Mouse (Mus musculus) midbrain, postnatal 0 days (tissue): ENCODE data around the gene BC049715. TPM values are rescaled to one million over a fixed set of nuclear protein-coding genes. Genes with fewer than 3 reads are reported as not detected.

Experiments
- ATAC-seq: fragments of 200-750 bp; cut with Nextera tagmentation; 2 replicates; pipeline ENCODE4 v1.8.0; 2017; ENCODE audit warnings: moderate number of reproducible peaks, mild to moderate bottlenecking, moderate TSS enrichment, moderate library complexity; ENCODE audit not compliant: low FRiP score
- DNase-seq: peaks from one replicate; pipeline ENCODE4 v3.0.0-alpha.2; 2015; ENCODE audit warnings: low spot score
- H3K27ac ChIP-seq: fragments of 300-500 bp; sonication (generic); 2 replicates; pipeline ENCODE4 v1.5.1; 2014; ENCODE audit warnings: low read depth, mild to moderate bottlenecking, low read length, mixed read lengths
- H3K27me3 ChIP-seq: fragments of 300-500 bp; sonication (generic); 2 replicates; pipeline ENCODE4 v1.6.1; 2014; ENCODE audit warnings: low read length, control low read depth, mixed read lengths; ENCODE audit not compliant: insufficient read depth
- H3K36me3 ChIP-seq: fragments of 300-500 bp; sonication (generic); 2 replicates; pipeline ENCODE4 v1.6.1; 2014; ENCODE audit warnings: low read length, control low read depth, mixed read lengths; ENCODE audit not compliant: insufficient read depth
- H3K4me1 ChIP-seq: fragments of 300-500 bp; sonication (generic); 2 replicates; pipeline ENCODE4 v1.6.1; 2014; ENCODE audit warnings: mild to moderate bottlenecking, control low read depth, antibody characterized with exemption, low read length, mixed read lengths; ENCODE audit not compliant: insufficient read depth
- H3K4me2 ChIP-seq: fragments of 300-500 bp; sonication (generic); 2 replicates; pipeline ENCODE4 v1.6.1; 2014; ENCODE audit warnings: low read depth, mild to moderate bottlenecking, low read length, mixed read lengths; ENCODE audit not compliant: poor library complexity, severe bottlenecking
- H3K4me3 ChIP-seq: fragments of 300-500 bp; sonication (generic); 2 replicates; pipeline ENCODE4 v1.5.1; 2014; ENCODE audit warnings: low read depth, mild to moderate bottlenecking, low read length, moderate library complexity
- H3K9ac ChIP-seq: fragments of 300-500 bp; sonication (generic); replicated peaks from 2 replicates; pipeline ENCODE4 v1.6.1; 2014; ENCODE audit warnings: mild to moderate bottlenecking, low read length, moderate library complexity, mixed read lengths; ENCODE audit not compliant: poor library complexity, severe bottlenecking
- H3K9me3 ChIP-seq: fragments of 300-500 bp; sonication (generic); 2 replicates; pipeline ENCODE4 v1.6.1; 2016; ENCODE audit warnings: low read length, control low read depth
- CTCF ChIP-seq: IDR thresholded peaks from 2 replicates; pipeline ENCODE4 v1.5.1; 2016; ENCODE audit warnings: antibody characterized with exemption, mild to moderate bottlenecking
- WGBS: fragments of 180-500 bp; shearing (Covaris S2); extraction: QIAGEN DNeasy Blood & Tissue Kit; methylation state at CpG from one replicate; pipeline ENCODE4 v1.1.7; 2014; 5-methylcytosine and 5-hydroxymethylcytosine counted together
- polyA plus RNA-seq: library from polyadenylated mRNA; unstranded; fragments of >200 nt; fragmentation: Nextera tagmentation; extraction: Ambion mirVana; gene quantifications from 2 replicates; pipeline ENCODE4 v1.2.1, GENCODE M21; 2015
- total RNA-seq: library from RNA; depleted of rRNA; stranded (reverse); fragments of >200 nt; gene quantifications from 2 replicates; pipeline ENCODE4 v1.2.3, GENCODE M21; 2014

Gene BC049715
- total and polyA plus RNA-seq, 2 experiments from 2014 or later = 0.33 to 2.3 TPM

DNA sequence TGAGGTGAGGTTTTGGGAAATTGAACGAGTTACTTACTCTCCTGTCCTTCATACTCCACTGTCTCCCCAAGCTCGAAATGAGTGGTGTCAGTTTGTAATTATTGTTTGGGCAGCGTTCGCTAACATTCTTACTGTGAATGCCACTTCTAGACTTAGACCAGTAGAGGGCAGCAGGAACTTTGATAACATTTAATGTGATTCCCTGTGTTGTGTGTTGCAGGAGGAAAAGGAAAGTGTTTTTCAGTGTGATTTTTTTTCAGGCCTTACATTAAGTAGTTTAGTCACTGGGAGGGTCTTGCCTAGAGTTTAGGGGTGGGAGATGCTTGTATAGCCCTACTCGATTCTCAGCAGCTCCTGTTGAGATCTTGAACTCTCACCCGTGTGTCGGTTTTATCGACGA, 33.6 kb downstream of the BC049715 start:
- no peak overlapping the region for H3K4me3 ChIP-seq
- TF ChIP-seq CTCF = peak; percentile 96
- DNase-seq (peak; percentile 90), ATAC-seq (peak; percentile 59; the same call in 1 of the 2 replicates)
- no peaks in the 10 kb centered on the region for H3K4me1 ChIP-seq
- H3K27ac ChIP-seq = no peak overlapping the region
- H3K9ac ChIP-seq = no peak overlapping the region
- H3K27me3 ChIP-seq = no peaks in the 10 kb centered on the region
- H3K36me3 ChIP-seq = no peaks in the 10 kb centered on the region
- no peak overlapping the region for H3K4me2 ChIP-seq
- no peaks in the 10 kb centered on the region for H3K9me3 ChIP-seq
- 47% methylated on average over 9 of the region's 9 CpGs for WGBS

DNA sequence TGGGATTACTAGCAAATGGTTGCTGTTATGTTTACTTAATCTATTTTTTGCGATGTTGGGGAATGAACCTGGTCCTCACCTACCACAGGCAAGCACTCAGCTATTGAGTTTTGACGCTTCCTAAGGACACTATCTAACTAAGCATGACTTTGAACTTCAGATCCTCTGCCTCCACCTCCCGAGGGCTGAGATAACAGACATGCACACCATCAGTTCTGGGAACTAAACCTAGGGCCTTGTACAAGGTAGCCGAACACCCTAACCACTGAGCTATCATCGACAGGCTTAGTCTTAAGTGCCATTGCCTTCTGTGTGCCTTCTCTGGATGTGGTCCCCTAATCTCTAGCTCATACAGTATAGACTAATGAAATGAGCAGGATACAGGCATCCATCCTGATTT, 37.9 kb downstream of the BC049715 start:
- H3K27ac ChIP-seq = no peak overlapping the region
- WGBS = 92% methylated on average over 5 of the region's 5 CpGs
- DNase-seq (no peak), ATAC-seq (no peak)
- TF ChIP-seq CTCF = no peak
- no peak overlapping the region for H3K4me3 ChIP-seq
- no peak overlapping the region for H3K4me2 ChIP-seq
- no peaks in the 10 kb centered on the region for H3K27me3 ChIP-seq
- H3K9ac ChIP-seq = no peak overlapping the region
- no peaks in the 10 kb centered on the region for H3K4me1 ChIP-seq
- no peaks in the 10 kb centered on the region for H3K36me3 ChIP-seq
- H3K9me3 ChIP-seq = no peaks in the 10 kb centered on the region

DNA sequence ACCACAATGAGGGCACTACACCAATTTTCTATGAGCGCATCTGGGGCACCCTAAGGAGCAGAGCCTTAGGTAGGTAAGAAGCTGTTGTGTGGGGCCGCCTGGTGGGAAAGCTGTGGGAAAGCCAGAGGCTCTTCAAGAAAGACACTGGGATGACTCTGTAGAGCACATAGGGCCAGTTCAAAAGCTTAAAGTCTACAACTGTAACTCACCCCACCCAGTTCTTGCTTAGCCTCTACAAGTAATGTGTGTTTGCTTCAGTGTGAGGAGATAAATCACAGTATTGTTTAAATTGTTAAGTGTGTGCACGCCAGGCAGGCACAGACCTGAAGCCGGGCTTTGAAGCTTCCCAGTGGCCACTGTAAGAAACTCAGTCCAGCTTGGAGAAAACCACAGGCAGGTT, 38.7 kb downstream of the BC049715 start:
- Histone ChIP-seq H3K9me3 (no peaks in the 10 kb centered on the region), H3K4me1 (no peaks in the 10 kb centered on the region), H3K9ac (no peak overlapping the region), H3K27me3 (no peaks in the 10 kb centered on the region), H3K36me3 (no peaks in the 10 kb centered on the region), H3K4me2 (no peak overlapping the region), H3K4me3 (no peak overlapping the region), H3K27ac (no peak overlapping the region)
- DNase-seq (no peak), ATAC-seq (no peak)
- WGBS = 91% methylated on average over 4 of the region's 4 CpGs
- TF ChIP-seq CTCF = no peak

DNA sequence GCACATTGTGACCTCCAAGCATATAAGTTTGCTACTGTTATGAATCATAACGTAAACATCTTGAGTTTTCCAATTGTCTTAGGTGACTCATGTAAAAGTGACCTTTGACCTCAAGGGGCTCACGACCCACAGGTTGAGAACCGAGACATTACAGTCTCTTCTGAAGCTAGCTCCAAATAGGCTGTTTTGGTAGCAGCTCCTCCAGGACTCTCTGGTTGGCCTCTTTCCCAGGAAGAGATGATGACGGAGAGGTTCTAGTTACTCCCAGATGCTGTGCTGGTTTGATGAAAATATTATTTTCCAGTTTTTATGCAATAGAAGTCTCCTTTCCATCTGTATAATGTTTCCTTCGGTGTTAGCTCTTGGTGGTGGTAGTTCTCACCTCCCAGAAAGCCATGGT, 41.5 kb downstream of the BC049715 start:
- H3K27ac ChIP-seq = no peak overlapping the region
- no peak overlapping the region for H3K4me2 ChIP-seq
- H3K4me3 ChIP-seq = no peak overlapping the region
- no peaks in the 10 kb centered on the region for H3K4me1 ChIP-seq
- H3K9ac ChIP-seq = no peak overlapping the region
- H3K36me3 ChIP-seq = no peaks in the 10 kb centered on the region
- ATAC-seq (no peak), DNase-seq (no peak)
- 83% methylated on average over 5 of the region's 5 CpGs for WGBS
- H3K27me3 ChIP-seq = no peaks in the 10 kb centered on the region
- no peak for TF ChIP-seq CTCF
- H3K9me3 ChIP-seq = no peaks in the 10 kb centered on the region

DNA sequence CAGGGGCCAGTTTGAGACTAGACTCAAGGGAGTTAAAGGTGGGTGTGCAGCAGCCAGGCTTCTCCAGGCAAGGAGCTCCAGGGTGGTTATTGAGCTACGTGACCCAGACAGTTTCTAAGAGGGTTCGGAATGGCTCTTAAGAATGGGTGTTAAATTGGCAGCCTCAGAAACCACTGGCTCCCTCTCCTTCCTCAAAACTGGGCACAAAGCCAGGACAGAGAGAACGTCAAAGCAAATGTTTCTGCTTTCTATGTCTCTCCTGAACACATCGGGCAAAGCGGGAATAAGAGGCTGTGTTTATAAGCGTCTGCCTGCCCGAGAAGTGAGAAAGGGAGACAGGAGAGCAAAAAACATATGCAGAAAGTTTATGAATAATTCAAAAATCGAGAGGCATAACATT, 47.2 kb downstream of the BC049715 start:
- no peak for ATAC-seq
- no peaks in the 10 kb centered on the region for H3K4me1 ChIP-seq
- H3K27ac ChIP-seq = no peak overlapping the region
- WGBS = 33% methylated on average over 8 of the region's 8 CpGs
- no peak overlapping the region for H3K4me3 ChIP-seq
- H3K9ac ChIP-seq = no peak overlapping the region
- no peak overlapping the region for H3K4me2 ChIP-seq
- no peaks in the 10 kb centered on the region for H3K27me3 ChIP-seq
- no peak for DNase-seq
- no peaks in the 10 kb centered on the region for H3K9me3 ChIP-seq
- no peaks in the 10 kb centered on the region for H3K36me3 ChIP-seq
- no peak for TF ChIP-seq CTCF

DNA sequence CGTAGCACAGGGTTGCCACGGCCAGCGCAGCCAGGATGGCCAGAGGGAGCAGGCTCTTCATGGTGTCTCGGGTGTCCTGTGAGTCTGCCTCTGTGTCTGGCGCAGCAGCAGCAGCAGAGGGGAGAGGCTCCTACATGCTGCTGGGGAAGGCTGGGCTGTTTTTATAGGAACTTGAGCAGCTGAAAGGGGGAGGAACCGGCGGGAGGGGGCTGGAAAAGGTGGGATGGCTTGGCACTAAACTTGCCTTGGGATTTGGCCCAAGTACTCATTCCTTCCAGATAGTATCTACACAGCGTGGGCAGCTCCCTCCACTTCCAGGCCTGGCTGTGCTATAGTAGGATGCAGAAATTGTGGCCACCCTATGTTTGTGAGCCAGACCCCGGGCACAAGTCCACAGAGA, 48.2 kb downstream of the BC049715 start, which contains the start of gene Mgp:
Gene Mgp, minus strand, starts transcription at position 154 of the 400 bp plus-strand sequence.
- 67% methylated on average over 9 of the region's 9 CpGs for WGBS
- ATAC-seq (no peak), DNase-seq (no peak)
- Histone ChIP-seq H3K4me2 (no peak within 1 kb of the TSS), H3K27me3 (no peaks in the 10 kb centered on the region), H3K4me1 (no peaks in the 10 kb centered on the region), H3K36me3 (no peaks in the 10 kb centered on the region), H3K9me3 (no peaks in the 10 kb centered on the region), H3K4me3 (no peak within 1 kb of the TSS), H3K27ac (no peak within 1 kb of the TSS), H3K9ac (no peak within 1 kb of the TSS)
- TF ChIP-seq CTCF = no peak
